Mouse (Mus musculus): ENCODE measurements around the gene Specc1.

DNA sequence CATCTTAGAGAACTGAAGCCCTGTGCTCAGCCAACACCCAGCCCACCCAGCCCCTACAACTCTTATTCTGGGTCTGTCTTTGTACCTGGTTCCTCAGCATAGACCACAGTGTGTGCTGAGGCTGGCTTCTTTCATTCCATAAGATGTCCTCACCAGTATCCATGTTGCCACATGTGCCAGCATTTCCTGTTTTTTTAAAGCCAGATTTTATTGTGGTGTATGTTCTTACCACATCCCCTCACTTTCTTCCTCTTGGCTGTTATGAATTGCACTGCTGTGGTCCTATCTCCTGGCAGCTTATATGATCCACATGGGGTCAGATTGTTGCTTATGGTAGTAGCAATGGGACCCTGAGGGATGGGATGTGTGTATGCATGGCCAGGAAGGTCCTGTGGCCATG lies 92.6 kb downstream of the Specc1 start:
- no peak for TF ChIP-seq CTCF (IDR thresholded peaks at IDR 0.05; ENCODE audit: borderline replicate concordance, extremely low read depth, insufficient read depth, insufficient read length)
- no peak for TF ChIP-seq POLR2A (IDR thresholded peaks at IDR 0.05; ENCODE audit: borderline replicate concordance, extremely low read depth, insufficient read depth, insufficient read length, poor library complexity, severe bottlenecking)
